Comparison of ENCODE assay signal across 8 mouse cellular contexts in the genomic region with DNA sequence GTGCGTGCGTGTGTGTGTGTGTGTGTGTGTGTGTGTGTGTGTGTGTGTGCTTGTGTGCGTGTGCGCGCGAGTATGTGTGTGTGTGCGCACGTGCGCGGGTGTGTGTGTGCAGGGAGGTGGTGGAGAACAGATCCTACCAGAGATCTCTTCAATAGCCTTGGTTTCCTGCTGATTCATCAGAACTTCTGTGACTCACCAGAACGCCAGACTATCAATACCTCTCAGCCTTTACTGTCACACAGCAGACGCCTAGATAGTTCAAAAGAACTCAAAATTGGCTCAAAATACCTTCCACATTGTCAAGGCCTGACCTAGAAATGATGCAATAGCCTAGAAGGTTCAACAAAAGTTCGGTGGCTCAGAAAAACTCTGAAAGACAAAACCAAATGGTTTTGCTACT.
"Had no signal": no experiment of that assay in that cellular context is flagged by ENCODE, and none has a peak within 500 bp of the region (broad histone marks: within the 10 kb centered on the region; RNA-seq: fewer than 3 reads in every experiment).

No protein-coding gene starts in this region.

- H3K27me3 ChIP-seq: limb, embryonic 15.5 days; midbrain, embryonic 13.5 days; neural tube, embryonic 12.5 days had no signal

- H3K4me2 ChIP-seq: limb, embryonic 15.5 days; midbrain, embryonic 13.5 days; neural tube, embryonic 12.5 days had no signal

- H3K4me3 ChIP-seq: limb, embryonic 15.5 days; midbrain, embryonic 13.5 days; neural tube, embryonic 12.5 days had no signal

- H3K9ac ChIP-seq: limb, embryonic 15.5 days; liver, embryonic 14.5 days; midbrain, embryonic 13.5 days; neural tube, embryonic 12.5 days had no signal

- H3K36me3 ChIP-seq: limb, embryonic 15.5 days; midbrain, embryonic 13.5 days; neural tube, embryonic 12.5 days had no signal

- H3K4me1 ChIP-seq: limb, embryonic 15.5 days; neural tube, embryonic 12.5 days had no signal

- H3K9me3 ChIP-seq: limb, embryonic 15.5 days; midbrain, embryonic 13.5 days; neural tube, embryonic 12.5 days had no signal

- H3K27ac ChIP-seq: limb, embryonic 15.5 days; liver, embryonic 14.5 days; midbrain, embryonic 13.5 days; neural tube, embryonic 12.5 days had no signal

- DNase-seq: kidney, adult 8-10 months; kidney, postnatal 25 days; layer of hippocampus, postnatal 36 days; lung, adult 18-20 months had no signal

- ATAC-seq: midbrain, embryonic 13.5 days had no signal
